Mouse (Mus musculus) spleen, adult 2 months (tissue): ENCODE measurements at regions not wholly inside any gene's neighbourhood (a gene's known extent, or its start where the extent isn't known, plus 50 kb on each side); places are given as distances from the start of the nearest gene placed in this dataset.

Experiments
- CTCF ChIP-seq: fragments of 200-500 bp; IDR thresholded peaks from 2 replicates; pipeline ENCODE4 v1.5.1; 2011; ENCODE audit warnings: mild to moderate bottlenecking, inconsistent platforms; ENCODE audit not compliant: insufficient read depth, insufficient read length, insufficient replicate concordance; ENCODE audit errors: extremely low read depth
- POLR2A ChIP-seq: fragments of 200-500 bp; IDR thresholded peaks from 2 replicates; pipeline ENCODE4 v1.6.1; 2011; ENCODE audit warnings: low read depth, low read length, inconsistent platforms

- TF ChIP-seq CTCF = no peak
- TF ChIP-seq POLR2A = no peak
Observed at GRCm38 (mm10) chr11:104065181-104065580, 67.5 kb upstream of the Crhr1 start.
